Mouse (Mus musculus): ENCODE measurements around the gene Gm30191. TPM values are rescaled to one million over a fixed set of nuclear protein-coding genes. Genes with fewer than 3 reads are reported as not detected.

Gm30191 gene
- total RNA-seq, 2 experiments from 2014 or later, result not detected

Other genes starting within 250 kb of the Gm30191 start
- gene Dhdds, start 246.0 kb upstream of the Gm30191 start, total RNA-seq (2014; fragmentation: Nextera tagmentation), result 27.0 and 34.0 TPM in 2 replicates
- gene Dhdds, start 246.0 kb upstream of the Gm30191 start, total RNA-seq (2017), result 10.6 and 26.2 TPM in 2 replicates
- gene Lin28a, start 228.1 kb upstream of the Gm30191 start, total RNA-seq (2014; fragmentation: Nextera tagmentation), result not detected in 2 replicates
- 0.23 TPM in 1 of 2 replicates, not detected in the other for gene Lin28a, start 228.1 kb upstream of the Gm30191 start, total RNA-seq (2017)
- gene Zfp683, start 193.1 kb upstream of the Gm30191 start, total RNA-seq (2014; fragmentation: Nextera tagmentation), result not detected in 2 replicates
- gene Zfp683, start 193.1 kb upstream of the Gm30191 start, total RNA-seq (2017), result not detected in 2 replicates
- 0.55 TPM in 1 of 2 replicates, not detected in the other for gene Crybg2, start 186.1 kb upstream of the Gm30191 start, total RNA-seq (2014; fragmentation: Nextera tagmentation)
- gene Crybg2, start 186.1 kb upstream of the Gm30191 start, total RNA-seq (2017), result 0.09 TPM in 1 of 2 replicates, not detected in the other
- gene Cd52, start 151.9 kb upstream of the Gm30191 start, total RNA-seq (2014; fragmentation: Nextera tagmentation), result 34.9 and 43.4 TPM in 2 replicates
- gene Cd52, start 151.9 kb upstream of the Gm30191 start, total RNA-seq (2017), result 36.8 and 45.6 TPM in 2 replicates
- 17.9 and 21.8 TPM in 2 replicates for gene Ubxn11, start 144.4 kb upstream of the Gm30191 start, total RNA-seq (2014; fragmentation: Nextera tagmentation)
- 5.2 and 7.7 TPM in 2 replicates for gene Ubxn11, start 144.4 kb upstream of the Gm30191 start, total RNA-seq (2017)
- gene Sh3bgrl3, start 118.1 kb upstream of the Gm30191 start, total RNA-seq (2014; fragmentation: Nextera tagmentation), result 87.3 and 101 TPM in 2 replicates
- gene Sh3bgrl3, start 118.1 kb upstream of the Gm30191 start, total RNA-seq (2017), result 34.2 and 55.1 TPM in 2 replicates
- 30.7 and 51.5 TPM in 2 replicates for gene Cep85, start 59.8 kb upstream of the Gm30191 start, total RNA-seq (2014; fragmentation: Nextera tagmentation)
- gene Cep85, start 59.8 kb upstream of the Gm30191 start, total RNA-seq (2017), result 31.5 and 34.9 TPM in 2 replicates
- gene Gm7534, start 43.9 kb upstream of the Gm30191 start, total RNA-seq (2014; fragmentation: Nextera tagmentation), result not detected in 2 replicates
- not detected in 2 replicates for gene Gm7534, start 43.9 kb upstream of the Gm30191 start, total RNA-seq (2017)
- gene Catsper4, start 19.6 kb upstream of the Gm30191 start, total RNA-seq (2014; fragmentation: Nextera tagmentation), result not detected in 2 replicates
- gene Catsper4, start 19.6 kb upstream of the Gm30191 start, total RNA-seq (2017), result not detected in 2 replicates
- not detected in 2 replicates for gene Cnksr1, start 8.5 kb upstream of the Gm30191 start, total RNA-seq (2014; fragmentation: Nextera tagmentation)
- gene Cnksr1, start 8.5 kb upstream of the Gm30191 start, total RNA-seq (2017), result not detected in 2 replicates
- gene E130218I03Rik, start 3.3 kb upstream of the Gm30191 start, total RNA-seq (2014; fragmentation: Nextera tagmentation), result not detected in 2 replicates
- gene E130218I03Rik, start 3.3 kb upstream of the Gm30191 start, total RNA-seq (2017), result not detected in 2 replicates
- gene Zfp593, start 1.3 kb upstream of the Gm30191 start, total RNA-seq (2014; fragmentation: Nextera tagmentation), result 18.2 and 20.3 TPM in 2 replicates
- gene Zfp593, start 1.3 kb upstream of the Gm30191 start, total RNA-seq (2017), result 14.9 and 15.2 TPM in 2 replicates
- gene Grrp1, start 7.2 kb downstream of the Gm30191 start, total RNA-seq (2014; fragmentation: Nextera tagmentation), result not detected in 2 replicates
- gene Grrp1, start 7.2 kb downstream of the Gm30191 start, total RNA-seq (2017), result 0.52 TPM in 1 of 2 replicates, not detected in the other
- gene Pdik1l, start 41.0 kb downstream of the Gm30191 start, total RNA-seq (2014; fragmentation: Nextera tagmentation), result 12.1 and 25.9 TPM in 2 replicates
- gene Pdik1l, start 41.0 kb downstream of the Gm30191 start, total RNA-seq (2017), result 26.8 and 33.9 TPM in 2 replicates
- gene Trim63, start 68.2 kb downstream of the Gm30191 start, total RNA-seq (2014; fragmentation: Nextera tagmentation), result not detected in 2 replicates
- not detected in 2 replicates for gene Trim63, start 68.2 kb downstream of the Gm30191 start, total RNA-seq (2017)
- gene Slc30a2, start 96.2 kb downstream of the Gm30191 start, total RNA-seq (2014; fragmentation: Nextera tagmentation), result not detected in 2 replicates
- not detected in 2 replicates for gene Slc30a2, start 96.2 kb downstream of the Gm30191 start, total RNA-seq (2017)
- not detected in 2 replicates for gene Extl1, start 136.9 kb downstream of the Gm30191 start, total RNA-seq (2014; fragmentation: Nextera tagmentation)
- gene Extl1, start 136.9 kb downstream of the Gm30191 start, total RNA-seq (2017), result not detected in 2 replicates
- 27.7 and 41.0 TPM in 2 replicates for gene Pafah2, start 149.4 kb downstream of the Gm30191 start, total RNA-seq (2014; fragmentation: Nextera tagmentation)
- gene Pafah2, start 149.4 kb downstream of the Gm30191 start, total RNA-seq (2017), result 18.2 and 24.1 TPM in 2 replicates
- gene Stmn1, start 221.4 kb downstream of the Gm30191 start, total RNA-seq (2014; fragmentation: Nextera tagmentation), result 600 and 836 TPM in 2 replicates
- 1,250 and 1,264 TPM in 2 replicates for gene Stmn1, start 221.4 kb downstream of the Gm30191 start, total RNA-seq (2017)
- 0.66 and 1.3 TPM in 2 replicates for gene Paqr7, start 249.8 kb downstream of the Gm30191 start, total RNA-seq (2014; fragmentation: Nextera tagmentation)
- 0.47 and 0.80 TPM in 2 replicates for gene Paqr7, start 249.8 kb downstream of the Gm30191 start, total RNA-seq (2017)

All from megakaryocyte-erythroid progenitor cell, adult 5-6 weeks (primary cell).